Mouse (Mus musculus): ENCODE results near the gene Tspan4.

The Tspan4 gene

GRCm38 (mm10) chr7:141475011-141475804 is at the start of gene Tspan4, which contains the start of gene Polr2l:
Gene Tspan4 (plus strand): TSS chr7:141475240.
Gene Polr2l (minus strand): TSS chr7:141475132.
- peak; percentile 88 for DNase-seq

- DNase-seq, result no peak
Observed at GRCm38 (mm10) chr7:141426948-141427730, 47.9 kb upstream of the Tspan4 start.

GRCm38 (mm10) chr7:141428701-141429100 is 46.3 kb upstream of the Tspan4 start:
- DNase-seq, result no peak

- peak; percentile 51 for DNase-seq
Observed at GRCm38 (mm10) chr7:141429310-141429709, 45.7 kb upstream of the Tspan4 start, which contains the start of gene Cend1. Gene Cend1 (minus strand): TSS chr7:141429491.

GRCm38 (mm10) chr7:141429840-141430584 is 45.0 kb upstream of the Tspan4 start:
- no peak for DNase-seq

GRCm38 (mm10) chr7:141430585-141431240 is 44.3 kb upstream of the Tspan4 start:
- no peak for DNase-seq

- DNase-seq, result no peak
Observed at GRCm38 (mm10) chr7:141431434-141432185, 43.4 kb upstream of the Tspan4 start.

- DNase-seq, result no peak
Observed at GRCm38 (mm10) chr7:141432186-141432611, 42.8 kb upstream of the Tspan4 start.

GRCm38 (mm10) chr7:141432741-141433516 is 42.1 kb upstream of the Tspan4 start:
- DNase-seq, result no peak

- DNase-seq, result no peak
Observed at GRCm38 (mm10) chr7:141433517-141434400, 41.3 kb upstream of the Tspan4 start.

- no peak for DNase-seq
Observed at GRCm38 (mm10) chr7:141434464-141434863, 40.6 kb upstream of the Tspan4 start.

GRCm38 (mm10) chr7:141435129-141435855 is 39.7 kb upstream of the Tspan4 start:
- DNase-seq, result peak; percentile 75

- DNase-seq, result no peak
Observed at GRCm38 (mm10) chr7:141435856-141436522, 39.1 kb upstream of the Tspan4 start.

- DNase-seq, result no peak
Observed at GRCm38 (mm10) chr7:141436523-141436892, 38.5 kb upstream of the Tspan4 start.

- DNase-seq, result peak; percentile 90
Observed at GRCm38 (mm10) chr7:141437178-141438120, 37.6 kb upstream of the Tspan4 start, which contains the start of gene Slc25a22. Gene Slc25a22 (minus strand): TSS chr7:141437892.

GRCm38 (mm10) chr7:141438201-141438968 is 36.7 kb upstream of the Tspan4 start:
- no peak for DNase-seq
